Mouse (Mus musculus) kidney, postnatal 0 days (tissue): ENCODE data around the gene Lrrc74a. TPM values are rescaled to one million over a fixed set of nuclear protein-coding genes. Genes with fewer than 3 reads are reported as not detected.

Experiments used
- ATAC-seq: fragments of 200-750 bp; cut with Nextera tagmentation; replicated peaks from 2 replicates; pipeline ENCODE4 v1.8.0; 2017; ENCODE audit warnings: low read depth, moderate number of reproducible peaks, moderate TSS enrichment, moderate library complexity; ENCODE audit not compliant: low FRiP score
- DNase-seq: peaks from one replicate; pipeline ENCODE4 v3.0.0-alpha.2; 2016; ENCODE audit warnings: low spot score
- H3K27ac ChIP-seq: fragments of 300-500 bp; sonication (generic); 2 replicates; pipeline ENCODE4 v1.5.1; 2014; ENCODE audit warnings: mild to moderate bottlenecking
- H3K27me3 ChIP-seq: fragments of 300-500 bp; sonication (generic); 2 replicates; pipeline ENCODE4 v1.6.1; 2014; ENCODE audit warnings: low read length, mixed read lengths; ENCODE audit not compliant: insufficient read depth
- H3K36me3 ChIP-seq: fragments of 300-500 bp; sonication (generic); 2 replicates; pipeline ENCODE4 v1.6.1; 2014; ENCODE audit warnings: low read length, mixed read lengths; ENCODE audit not compliant: insufficient read depth
- H3K4me1 ChIP-seq: fragments of 300-500 bp; sonication (generic); replicated peaks from 2 replicates; pipeline ENCODE4 v1.6.1; 2014; ENCODE audit warnings: antibody characterized with exemption, low read length, mixed read lengths; ENCODE audit not compliant: insufficient read depth
- H3K4me2 ChIP-seq: fragments of 300-500 bp; sonication (generic); 2 replicates; pipeline ENCODE4 v1.6.1; 2014; ENCODE audit warnings: mild to moderate bottlenecking, low read length, moderate library complexity, mixed read lengths
- H3K4me3 ChIP-seq: fragments of 300-500 bp; sonication (generic); replicated peaks from 2 replicates; pipeline ENCODE4 v1.5.1; 2014; ENCODE audit warnings: low read depth, low read length
- H3K9ac ChIP-seq: fragments of 300-500 bp; sonication (generic); 2 replicates; pipeline ENCODE4 v1.6.1; 2014; ENCODE audit warnings: low read depth, low read length
- H3K9me3 ChIP-seq: fragments of 300-500 bp; sonication (generic); replicated peaks from 2 replicates; pipeline ENCODE4 v1.6.1; 2016; ENCODE audit warnings: low read length, inconsistent platforms, mixed read lengths
- CTCF ChIP-seq: IDR thresholded peaks from 2 replicates; pipeline ENCODE4 v1.5.1; 2016; ENCODE audit warnings: antibody characterized with exemption, low read depth, mild to moderate bottlenecking, moderate library complexity
- WGBS: fragments of 180-500 bp; shearing (Covaris S2); extraction: QIAGEN DNeasy Blood & Tissue Kit; methylation state at CpG from one replicate; pipeline ENCODE4 v1.1.7; 2014; 5-methylcytosine and 5-hydroxymethylcytosine counted together
- polyA plus RNA-seq: library from polyadenylated mRNA; unstranded; fragments of >200 nt; fragmentation: Nextera tagmentation; extraction: Ambion mirVana; gene quantifications from 2 replicates; pipeline ENCODE4 v1.2.1, GENCODE M21; 2015

Lrrc74a gene
- polyA plus RNA-seq, 1 experiment from 2014 or later = not detected

DNA sequence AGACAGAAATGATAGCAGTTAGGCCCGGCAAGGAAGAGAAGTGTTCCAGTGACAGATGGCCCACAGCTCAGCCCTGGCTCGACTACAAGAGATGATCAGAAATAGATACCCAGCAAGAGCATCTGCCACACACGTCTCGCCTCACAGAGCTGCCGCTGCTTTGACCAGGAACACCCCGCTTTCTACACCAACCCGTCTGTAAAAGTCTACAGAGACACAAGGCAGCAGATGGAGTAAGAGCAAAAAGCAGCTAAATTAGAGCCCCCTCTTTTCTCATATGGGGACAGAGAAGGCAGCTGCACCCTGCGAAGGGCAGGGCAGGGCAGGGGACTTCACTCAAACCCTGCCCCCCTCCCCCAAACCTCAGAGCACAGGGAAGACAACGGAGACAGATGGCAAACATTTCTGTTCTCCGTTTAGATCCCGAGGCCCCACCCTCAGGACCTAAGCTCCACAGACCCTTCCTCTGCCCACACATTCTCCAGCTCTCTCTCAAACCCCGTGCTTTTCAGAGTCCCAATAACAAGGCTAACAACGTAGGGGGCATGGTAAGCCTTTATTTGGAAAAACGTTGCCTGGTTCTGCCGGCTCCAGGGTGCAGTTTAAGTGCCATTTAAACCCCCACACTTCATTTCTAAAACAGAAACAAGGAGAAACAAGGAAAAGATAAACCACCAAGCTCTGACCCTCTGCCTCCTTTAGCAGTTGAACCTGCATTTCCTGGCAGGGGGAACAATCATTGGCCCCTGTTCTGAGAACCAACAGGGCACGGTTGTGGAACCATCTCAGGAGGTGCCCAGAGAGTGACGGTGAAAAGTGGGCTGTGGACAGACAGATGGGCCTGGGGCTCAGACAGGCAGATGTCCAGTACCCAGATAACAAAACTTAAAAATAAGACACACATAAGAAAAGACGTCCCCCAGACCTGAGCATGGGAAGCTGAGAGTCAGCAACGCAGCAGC is 33.9 kb upstream of the Lrrc74a start:
- H3K4me1 ChIP-seq = no peaks in the 10 kb centered on the region
- no peaks in the 10 kb centered on the region for H3K36me3 ChIP-seq
- no peak overlapping the region for H3K4me3 ChIP-seq
- DNase-seq (no peak), ATAC-seq (no peak)
- H3K4me2 ChIP-seq = no peak overlapping the region
- H3K9me3 ChIP-seq = no peaks in the 10 kb centered on the region
- no peak overlapping the region for H3K27ac ChIP-seq
- TF ChIP-seq CTCF = no peak
- H3K27me3 ChIP-seq = no peaks in the 10 kb centered on the region
- 32% methylated on average over 19 of the region's 19 CpGs for WGBS
- H3K9ac ChIP-seq = no peak overlapping the region

GRCm38 (mm10) chr12:86700927-86701310 is 33.2 kb upstream of the Lrrc74a start:
- H3K4me2 ChIP-seq = no peak overlapping the region
- H3K9me3 ChIP-seq = no peaks in the 10 kb centered on the region
- no peak overlapping the region for H3K4me3 ChIP-seq
- ATAC-seq = no peak
- no peak for TF ChIP-seq CTCF
- H3K27ac ChIP-seq = no peak overlapping the region
- H3K4me1 ChIP-seq = no peaks in the 10 kb centered on the region
- no peaks in the 10 kb centered on the region for H3K36me3 ChIP-seq
- no peaks in the 10 kb centered on the region for H3K27me3 ChIP-seq
- WGBS = 68% methylated on average over 4 of the region's 4 CpGs
- H3K9ac ChIP-seq = no peak overlapping the region
- DNase-seq = no peak

- H3K9me3 ChIP-seq = no peaks in the 10 kb centered on the region
- 92% methylated on average over 4 of the region's 4 CpGs for WGBS
- no peaks in the 10 kb centered on the region for H3K27me3 ChIP-seq
- H3K4me3 ChIP-seq = no peak overlapping the region
- DNase-seq (no peak), ATAC-seq (no peak)
- no peaks in the 10 kb centered on the region for H3K4me1 ChIP-seq
- H3K4me2 ChIP-seq = no peak overlapping the region
- no peak for TF ChIP-seq CTCF
- no peak overlapping the region for H3K9ac ChIP-seq
- H3K36me3 ChIP-seq = no peaks in the 10 kb centered on the region
- H3K27ac ChIP-seq = no peak overlapping the region
These were observed 32.7 kb upstream of the Lrrc74a start for GRCm38 (mm10) chr12:86701491-86701890.

GRCm38 (mm10) chr12:86702690-86703089 is 31.5 kb upstream of the Lrrc74a start:
- WGBS = 95% methylated on average over 3 of the region's 3 CpGs
- no peak for DNase-seq
- H3K36me3 ChIP-seq = no peaks in the 10 kb centered on the region

DNA sequence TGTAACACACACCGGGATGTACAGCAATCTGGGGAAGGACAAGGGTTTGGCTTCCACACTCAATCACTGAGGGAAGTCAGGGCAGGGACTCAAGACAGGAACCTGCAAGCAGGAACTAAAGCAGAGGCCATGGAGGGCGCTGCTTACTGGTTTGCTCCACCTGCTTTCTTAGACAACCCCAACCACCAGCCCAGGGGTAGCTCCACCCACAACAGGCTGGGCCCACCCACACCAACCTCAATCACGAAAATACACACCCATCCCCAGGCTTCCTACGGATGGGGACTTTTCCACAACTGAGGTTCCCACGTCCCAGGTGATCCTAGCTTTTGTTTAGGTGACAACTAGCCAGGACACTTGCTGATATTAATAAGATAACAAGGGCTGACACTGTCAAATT is 28.3 kb upstream of the Lrrc74a start:
- ATAC-seq (no peak), DNase-seq (no peak)
- H3K36me3 ChIP-seq = no peaks in the 10 kb centered on the region
- no peak overlapping the region for H3K27ac ChIP-seq
- TF ChIP-seq CTCF = no peak
- no peaks in the 10 kb centered on the region for H3K27me3 ChIP-seq
- 79% methylated on average over 5 of the region's 5 CpGs for WGBS
- H3K4me3 ChIP-seq = no peak overlapping the region
- H3K4me1 ChIP-seq = no peaks in the 10 kb centered on the region
- no peak overlapping the region for H3K4me2 ChIP-seq
- H3K9ac ChIP-seq = no peak overlapping the region
- no peaks in the 10 kb centered on the region for H3K9me3 ChIP-seq

More at GRCm38 (mm10) chr12:86702690-86703089, 31.5 kb upstream of the Lrrc74a start:
- no peaks in the 10 kb centered on the region for H3K4me1 ChIP-seq
- no peaks in the 10 kb centered on the region for H3K9me3 ChIP-seq
- H3K4me2 ChIP-seq = no peak overlapping the region
- no peak for TF ChIP-seq CTCF
- H3K4me3 ChIP-seq = no peak overlapping the region
- no peak for ATAC-seq
- no peaks in the 10 kb centered on the region for H3K27me3 ChIP-seq
- no peak overlapping the region for H3K27ac ChIP-seq
- no peak overlapping the region for H3K9ac ChIP-seq

DNA sequence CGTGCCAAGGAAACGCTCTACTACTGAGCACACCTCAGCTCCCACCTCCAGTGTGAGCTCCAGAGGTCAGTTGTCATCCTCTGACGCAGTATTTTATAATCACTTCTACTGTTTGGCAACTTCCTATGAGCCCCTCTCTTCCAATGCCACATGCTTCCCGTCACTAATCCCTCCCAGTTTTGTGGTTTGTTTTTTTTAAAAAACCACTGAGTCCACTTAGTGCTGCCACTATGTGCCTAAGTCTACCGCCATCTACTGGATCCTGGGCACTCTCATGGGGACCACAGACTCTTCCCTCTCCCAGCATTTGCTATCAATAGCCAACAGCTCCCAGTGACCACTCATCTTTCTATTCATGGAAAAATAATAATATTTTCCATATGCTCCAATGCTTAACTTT is 20.1 kb upstream of the Lrrc74a start:
- 65% methylated on average over 5 of the region's 5 CpGs for WGBS
- Histone ChIP-seq H3K36me3 (no peaks in the 10 kb centered on the region), H3K9ac (no peak overlapping the region), H3K4me1 (no peaks in the 10 kb centered on the region), H3K9me3 (no peaks in the 10 kb centered on the region), H3K4me3 (no peak overlapping the region), H3K27ac (no peak overlapping the region), H3K27me3 (no peaks in the 10 kb centered on the region), H3K4me2 (no peak overlapping the region)
- peak; percentile 33; the same call in 1 of the 2 replicates for TF ChIP-seq CTCF
- ATAC-seq (no peak), DNase-seq (no peak)
